Mouse (Mus musculus) B cell, adult 62 days (primary cell): ENCODE results near the gene Olfr341. TPM values are rescaled to one million over a fixed set of nuclear protein-coding genes. Genes with fewer than 3 reads are reported as not detected.

Experiments used
- total RNA-seq: library from RNA; stranded (reverse); gene quantifications from 4 replicates; pipeline ENCODE4 v1.2.4, GENCODE M21; 2023

Olfr341 gene
- total RNA-seq, result not detected in 4 replicates

DNA sequence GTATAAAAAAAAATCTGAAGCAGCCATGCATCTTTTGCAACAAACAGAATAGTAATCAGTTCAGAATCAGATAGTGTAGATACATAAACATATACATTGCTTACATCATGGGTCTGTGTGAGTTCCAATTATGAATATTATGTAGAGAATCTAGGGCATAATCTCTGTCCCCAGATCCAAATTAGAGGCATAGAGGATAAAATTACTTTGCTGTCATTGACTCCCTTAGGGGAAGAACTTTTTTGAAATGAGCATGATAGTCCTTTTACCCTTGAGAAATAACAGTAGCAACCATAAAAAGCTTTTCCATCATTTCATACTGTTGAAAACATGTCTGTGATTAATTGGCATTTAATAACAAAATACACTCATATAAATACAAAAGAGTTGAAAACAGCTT lies at the start of gene Olfr341:
TSS of gene Olfr341 (minus strand) at position 101 of the 400 bp plus-strand sequence.

GRCm38 (mm10) chr2:36524698-36525097 lies 42.4 kb upstream of the Olfr341 start, which contains the start of gene Olfr342:
Gene Olfr342 (plus strand): TSS chr2:36524998.

GRCm38 (mm10) chr2:36452287-36452686 lies 30.0 kb downstream of the Olfr341 start, which contains the start of gene Olfr340:
Gene Olfr340 (plus strand): TSS chr2:36452587.

Other genes starting within 250 kb of the Olfr341 start
- not detected in 4 replicates for gene Olfr338, start 108.9 kb downstream of the Olfr341 start, total RNA-seq
- gene Olfr339, start 63.5 kb downstream of the Olfr341 start, total RNA-seq, result not detected in 4 replicates
- gene Olfr340, start 29.9 kb downstream of the Olfr341 start, total RNA-seq, result not detected in 4 replicates
- not detected in 4 replicates for gene Olfr342, start 42.5 kb upstream of the Olfr341 start, total RNA-seq
- gene Olfr344, start 84.2 kb upstream of the Olfr341 start, total RNA-seq, result not detected in 4 replicates
- gene Olfr345, start 157.6 kb upstream of the Olfr341 start, total RNA-seq, result not detected in 4 replicates
- not detected in 4 replicates for gene Olfr346, start 203.3 kb upstream of the Olfr341 start, total RNA-seq
- gene Olfr347, start 249.4 kb upstream of the Olfr341 start, total RNA-seq, result not detected in 4 replicates